ENCODE assay signal across 9 mouse cellular contexts in the genomic region with DNA sequence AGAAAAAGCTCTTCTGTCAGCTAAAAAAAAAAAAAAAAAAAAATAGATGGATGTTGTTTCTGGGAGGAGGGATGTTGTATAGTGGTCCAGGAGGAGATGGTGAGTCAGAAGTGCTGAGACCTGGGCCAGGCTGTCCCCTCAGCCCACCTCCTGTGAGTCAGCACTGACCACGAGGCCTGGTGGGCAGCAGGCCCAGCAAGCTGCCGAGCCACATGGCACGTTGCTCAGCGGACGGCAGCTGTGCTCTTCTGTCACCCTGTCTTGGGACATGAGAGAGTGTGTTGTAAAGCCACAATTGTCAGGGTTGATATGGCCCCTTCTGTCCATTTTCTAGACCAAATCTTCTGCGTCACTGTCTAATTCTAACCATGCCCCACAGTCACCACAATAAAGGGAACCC.
DNase-seq lines count a peak whose midpoint lies in the region; ATAC-seq lines count a peak whose summit lies in the region.
"Had no signal": no experiment of that assay in that cellular context is flagged by ENCODE, and none has a peak within 500 bp of the region (broad histone marks: within the 10 kb centered on the region; RNA-seq: fewer than 3 reads in every experiment).

No protein-coding gene starts in this region.

- no peak for ATAC-seq in kidney, embryonic 15.5 days (replicated peaks; ENCODE audit: low FRiP score)
- ATAC-seq in intestine, embryonic 16.5 days = no peak

- DNase-seq in ovary, postnatal 36 days (ENCODE audit: low spot score) = peak; percentile 30
- no peak for DNase-seq in ovary, postnatal 10 days (ENCODE audit: low spot score)
- DNase-seq in cerebellum, postnatal 25 days = peak; percentile 61 to 79
- peak; percentile 41 to 44 for DNase-seq in left cerebral cortex, adult 18-20 months (ENCODE audit: low spot score in 2 of 2)
- DNase-seq in testis, postnatal 10 days (ENCODE audit: low spot score) = peak; percentile 47
- DNase-seq in thymus, postnatal 36 days = no peak

- WGBS in kidney, embryonic 15.5 days = 65% methylated on average over 6 of the region's 6 CpGs
- 75% methylated on average over 6 of the region's 6 CpGs for WGBS in intestine, embryonic 16.5 days

- H3K27me3 ChIP-seq in kidney, embryonic 15.5 days = no peaks in the 10 kb centered on the region; the same call in 1 of the 2 replicates
- no peaks in the 10 kb centered on the region for H3K27me3 ChIP-seq in intestine, embryonic 16.5 days (replicated peaks; ENCODE audit: control insufficient read depth, insufficient read depth, low read length)
- H3K27me3 ChIP-seq: embryonic facial prominence, embryonic 15.5 days had no signal

- H3K4me3 ChIP-seq in kidney, embryonic 15.5 days (replicated peaks) = no peak overlapping the region
- H3K4me3 ChIP-seq in intestine, embryonic 16.5 days (ENCODE audit: low read length) = no peak overlapping the region
- H3K4me3 ChIP-seq: embryonic facial prominence, embryonic 15.5 days had no signal

- no peak overlapping the region for H3K4me2 ChIP-seq in kidney, embryonic 15.5 days
- H3K4me2 ChIP-seq in intestine, embryonic 16.5 days (ENCODE audit: low read depth, low read length) = no peak overlapping the region
- H3K4me2 ChIP-seq: embryonic facial prominence, embryonic 15.5 days had no signal

- H3K36me3 ChIP-seq in kidney, embryonic 15.5 days = no peaks in the 10 kb centered on the region
- H3K36me3 ChIP-seq in intestine, embryonic 16.5 days (ENCODE audit: control insufficient read depth, insufficient read depth, low read length) = no peaks in the 10 kb centered on the region
- H3K36me3 ChIP-seq: embryonic facial prominence, embryonic 15.5 days had no signal

- H3K27ac ChIP-seq in kidney, embryonic 15.5 days = no peak overlapping the region
- no peak overlapping the region for H3K27ac ChIP-seq in intestine, embryonic 16.5 days (ENCODE audit: low read length)
- H3K27ac ChIP-seq: embryonic facial prominence, embryonic 15.5 days had no signal

- no peaks in the 10 kb centered on the region for H3K9me3 ChIP-seq in kidney, embryonic 15.5 days (replicated peaks)
- no peaks in the 10 kb centered on the region for H3K9me3 ChIP-seq in intestine, embryonic 16.5 days (ENCODE audit: control insufficient read depth, low read length)
- H3K9me3 ChIP-seq: embryonic facial prominence, embryonic 15.5 days had no signal

- H3K4me1 ChIP-seq in kidney, embryonic 15.5 days = peaks cover 9% of the 10 kb centered on the region; the same call in 1 of the 2 replicates
- no peaks in the 10 kb centered on the region for H3K4me1 ChIP-seq in intestine, embryonic 16.5 days (ENCODE audit: control insufficient read depth, insufficient read depth, low read length)

- H3K9ac ChIP-seq in kidney, embryonic 15.5 days = no peak overlapping the region
- no peak overlapping the region for H3K9ac ChIP-seq in intestine, embryonic 16.5 days (ENCODE audit: low read depth, low read length)
- H3K9ac ChIP-seq: embryonic facial prominence, embryonic 15.5 days had no signal

Comparison
In these comparisons a context has a peak if more than half of its experiments do, and no peak if none do; other contexts are left out.
1. DNase-seq: peak in ovary, postnatal 36 days (single experiment), cerebellum, postnatal 25 days (2 of 2), left cerebral cortex, adult 18-20 months (2 of 2) and testis, postnatal 10 days (single experiment); none in ovary, postnatal 10 days (single experiment) and thymus, postnatal 36 days (0 of 2).